Mouse (Mus musculus): Measurements from ENCODE around the gene Adam12.

DNA sequence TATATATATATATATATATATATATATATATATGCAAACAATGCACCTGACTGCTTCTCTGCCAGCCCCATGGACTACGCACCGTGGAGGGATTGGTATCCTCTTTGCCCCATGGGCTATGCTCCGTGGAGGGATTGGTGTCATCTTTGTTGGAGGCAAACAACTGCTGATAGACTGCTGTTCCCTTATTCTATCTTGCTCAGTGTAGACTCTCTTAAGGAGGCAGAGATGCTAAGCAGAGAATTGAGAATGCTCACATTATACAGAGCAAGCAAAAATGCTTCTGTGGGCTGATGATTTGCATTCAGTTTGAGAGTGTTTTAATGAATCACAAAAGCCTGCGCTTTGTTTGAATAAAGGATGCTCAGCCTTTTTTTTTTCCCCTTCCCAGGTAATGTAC lies 368.3 kb downstream of the Adam12 start:
- TF ChIP-seq CTCF (IDR thresholded peaks at IDR 0.05) (no peak), POLR2A (IDR thresholded peaks at IDR 0.05; ENCODE audit: insufficient read depth, low read depth, low read length) (no peak)

All from heart, adult 2 months (tissue).